ENCODE assay signal across 8 mouse cellular contexts in the genomic region with DNA sequence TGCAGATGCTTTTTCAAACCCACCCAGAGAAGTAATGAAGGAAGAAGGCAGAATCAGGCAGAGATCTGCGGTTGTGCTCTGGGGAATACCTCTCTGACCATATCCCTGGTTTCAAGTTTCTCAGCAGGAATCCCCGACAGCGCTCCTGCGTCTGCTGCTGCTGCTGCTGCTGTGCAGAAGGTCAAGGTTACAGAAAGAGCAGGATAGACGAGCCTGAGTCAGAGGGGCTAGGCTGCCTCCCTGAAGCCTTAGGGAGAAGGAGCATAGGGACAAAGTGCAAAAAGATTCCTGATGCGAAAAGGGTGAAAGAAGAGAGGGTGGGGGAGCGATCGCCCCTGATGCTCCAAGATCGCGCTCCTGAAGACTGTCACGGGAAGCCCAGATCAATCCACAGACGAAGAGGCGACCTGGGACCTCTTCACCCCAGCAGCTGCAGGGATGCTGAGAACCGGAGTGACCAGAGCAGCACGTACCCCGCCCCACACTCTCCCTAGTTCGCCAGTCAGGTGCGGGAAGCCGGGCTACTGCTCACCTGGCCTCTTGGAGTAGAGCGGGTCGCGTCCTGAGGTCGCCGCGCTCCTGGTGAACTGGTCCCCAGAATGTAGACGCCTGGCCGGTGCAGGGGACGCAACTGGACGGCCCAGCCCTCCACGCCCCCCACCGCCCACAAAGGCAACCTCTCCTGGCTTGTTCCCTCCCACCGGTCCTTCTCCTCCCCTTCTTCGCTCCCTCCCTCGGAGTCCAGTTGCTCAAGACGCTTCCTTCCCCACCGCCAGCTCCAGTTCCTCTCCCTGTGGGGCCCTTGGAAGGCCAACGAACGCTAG. TPM values are rescaled to one million over a fixed set of nuclear protein-coding genes. Genes with fewer than 3 reads are reported as not detected.
A peak's percentile ranks its signal among the peaks of the same experiment; 100 is the strongest.
DNase-seq lines count a peak whose midpoint lies in the region; ATAC-seq lines count a peak whose summit lies in the region.

A gene (plus strand): TSS at position 780 of the 824 bp plus-strand sequence.

- no peak for ATAC-seq in liver, embryonic 12.5 days
- ATAC-seq in stomach, embryonic 15.5 days (ENCODE audit: insufficient read depth, low FRiP score, low read depth) = no peak
- ATAC-seq in monocyte, adult 5-6 weeks (replicated peaks; ENCODE audit: insufficient number of reproducible peaks, low FRiP score, low TSS enrichment, poor library complexity, severe bottlenecking) = no peak

- H3K36me3 ChIP-seq in liver, embryonic 12.5 days = no peaks in the 10 kb centered on the region
- no peaks in the 10 kb centered on the region for H3K36me3 ChIP-seq in stomach, embryonic 15.5 days

- H3K4me1 ChIP-seq in liver, embryonic 12.5 days = no peaks in the 10 kb centered on the region
- 0 out of 2 replicates have a peak, but pooled peaks cover 7% of the 10 kb centered on the region for H3K4me1 ChIP-seq in stomach, embryonic 15.5 days

- H3K27ac ChIP-seq in liver, embryonic 12.5 days = no peak within 1 kb of the TSS
- H3K27ac ChIP-seq in stomach, embryonic 15.5 days = no peak within 1 kb of the TSS

- H3K9me3 ChIP-seq in liver, embryonic 12.5 days (replicated peaks) = no peaks in the 10 kb centered on the region
- no peaks in the 10 kb centered on the region for H3K9me3 ChIP-seq in stomach, embryonic 15.5 days

- peak within 1 kb of the TSS; percentile 25 for H3K4me3 ChIP-seq in liver, embryonic 12.5 days
- H3K4me3 ChIP-seq in stomach, embryonic 15.5 days (replicated peaks) = peak within 1 kb of the TSS; percentile 33

- peak within 1 kb of the TSS; percentile 51 for H3K4me2 ChIP-seq in liver, embryonic 12.5 days
- H3K4me2 ChIP-seq in stomach, embryonic 15.5 days = peak within 1 kb of the TSS; percentile 76

- WGBS in liver, embryonic 12.5 days (ENCODE audit: insufficient replicate concordance) = 8% methylated on average over 36 of the region's 38 CpGs
- 20% methylated on average over 38 of the region's 38 CpGs for WGBS in stomach, embryonic 15.5 days

- no peak within 1 kb of the TSS for H3K9ac ChIP-seq in liver, embryonic 12.5 days
- no peak within 1 kb of the TSS for H3K9ac ChIP-seq in stomach, embryonic 15.5 days

- DNase-seq in adrenal gland, adult (ENCODE audit: inconsistent age in 2 of 2, low spot score in 1 of 2) = peak; percentile 53 to 63
- no peak for DNase-seq in adrenal gland, postnatal 4 days (ENCODE audit: low spot score in 2 of 2)
- DNase-seq in thymus, postnatal 4 days = peak; percentile 7
- no peak for DNase-seq in thymus, postnatal 0 days (ENCODE audit: low spot score)
- no peak for DNase-seq in ovary, adult 18-20 months (ENCODE audit: low spot score)

- H3K27me3 ChIP-seq in liver, embryonic 12.5 days (replicated peaks) = peaks cover 81% of the 10 kb centered on the region
- H3K27me3 ChIP-seq in stomach, embryonic 15.5 days (replicated peaks) = peaks cover 8% of the 10 kb centered on the region

RNA-seq across cellular contexts. Expression of the gene that starts here (rescaled TPM):
- 1 to 10 TPM in 1 of 2 experiments, under 1 TPM in 1; 0.85 to 1.1 TPM for total RNA-seq in adrenal gland, postnatal 4 days (2021)
- 0.59 and 1.0 TPM in 2 replicates for polyA plus RNA-seq in thymus, postnatal 0 days (2015; fragmentation: Nextera tagmentation; extraction: Ambion mirVana)
- polyA plus RNA-seq in liver, embryonic 12.5 days (2016; fragmentation: Nextera tagmentation; extraction: Ambion mirVana) = 0.11 and 0.25 TPM in 2 replicates
- polyA plus RNA-seq in stomach, embryonic 15.5 days (2015; fragmentation: Nextera tagmentation; extraction: Ambion mirVana) = 0.10 and 0.17 TPM in 2 replicates
- not detected in 3 replicates for total RNA-seq in monocyte, adult 5-6 weeks (2017)

Comparison
In these comparisons a context has a peak if more than half of its experiments do, and no peak if none do; other contexts are left out.
1. DNase-seq: peak in adrenal gland, adult (2 of 2) and thymus, postnatal 4 days (single experiment); none in adrenal gland, postnatal 4 days (0 of 2), thymus, postnatal 0 days (single experiment) and ovary, adult 18-20 months (single experiment).